Mouse (Mus musculus) CH12.LX (cell line): ENCODE measurements around the gene Inpp4b. TPM values are rescaled to one million over a fixed set of nuclear protein-coding genes. Genes with fewer than 3 reads are reported as not detected.

Source experiments
- DNase-seq: peaks from one replicate; pipeline ENCODE4 v3.0.0-alpha.2; 2013; ENCODE audit errors: extremely low read depth
- H3K27ac ChIP-seq: 2 replicates; pipeline ENCODE4 v1.5.1; 2012; ENCODE audit warnings: low read depth, mild to moderate bottlenecking, control low read depth, moderate library complexity; ENCODE audit not compliant: insufficient read depth
- H3K27me3 ChIP-seq: replicated peaks from 2 replicates; pipeline ENCODE3; 2012; ENCODE audit warnings: inconsistent platforms
- H3K36me3 ChIP-seq, 2 experiments: replicated peaks in 1 of 2; 2 replicates each; pipeline versions ENCODE3 to v1.6.1; 2012; ENCODE audit warnings: inconsistent platforms in 1 of 2, low read length in 1 of 2, mild to moderate bottlenecking in 1 of 2, mixed read lengths in 1 of 2, moderate library complexity in 1 of 2; ENCODE audit not compliant: control insufficient read depth in 1 of 2, insufficient read depth in 1 of 2
- H3K4me1 ChIP-seq, 2 experiments: 2 replicates each; pipeline ENCODE4 v1.6.1; 2012; ENCODE audit warnings: inconsistent platforms in 1 of 2, moderate library complexity in 1 of 2; ENCODE audit not compliant: insufficient read depth in 2 of 2, control insufficient read depth in 1 of 2
- H3K4me2 ChIP-seq: 2 replicates; pipeline ENCODE4 v1.6.1; 2012; ENCODE audit warnings: low read depth, mild to moderate bottlenecking, control low read depth; ENCODE audit not compliant: poor library complexity, insufficient read depth, severe bottlenecking
- H3K4me3 ChIP-seq, 3 experiments: fragments of 150-350 bp in 1 of 3; sonication (generic) in 1 of 3; replicated peaks in 1 of 3; 2 replicates each; pipeline versions ENCODE3 to v1.5.1; 2011 to 2012; ENCODE audit warnings: low read depth in 2 of 3, low read length in 2 of 3, mild to moderate bottlenecking in 2 of 3, moderate library complexity in 2 of 3, control low read depth in 1 of 3, improper control_type of control experiment in 1 of 3, inconsistent platforms in 1 of 3, mixed read lengths in 1 of 3; ENCODE audit not compliant: poor library complexity in 1 of 3
- H3K79me2 ChIP-seq: replicated peaks from 2 replicates; pipeline ENCODE4 v1.6.1; 2012; ENCODE audit warnings: mild to moderate bottlenecking, moderate library complexity; ENCODE audit not compliant: control insufficient read depth, poor library complexity, insufficient read depth, severe bottlenecking; ENCODE audit errors: extremely low read depth
- H3K9ac ChIP-seq: 2 replicates; pipeline ENCODE4 v1.6.1; 2012; ENCODE audit warnings: low read depth, mild to moderate bottlenecking, control low read depth, moderate library complexity; ENCODE audit not compliant: insufficient read depth
- H3K9me3 ChIP-seq: replicated peaks from 2 replicates; pipeline ENCODE3; 2012; ENCODE audit warnings: low read length, inconsistent platforms, mixed read lengths
- CHD1 ChIP-seq: IDR thresholded peaks from 2 replicates; pipeline ENCODE4 v1.6.1; 2012; ENCODE audit warnings: low read depth, low read length, improper control_type of control experiment, inconsistent platforms
- CHD2 ChIP-seq: IDR thresholded peaks from 2 replicates; pipeline ENCODE4 v1.6.1; 2011; ENCODE audit warnings: low read length, improper control_type of control experiment
- CTCF ChIP-seq, 2 experiments: IDR thresholded peaks in 1 of 2; conservative IDR thresholded peaks in 1 of 2; 2 replicates each; pipeline ENCODE4 v1.5.1; 2011 to 2012; ENCODE audit warnings: low read depth in 2 of 2, low read length in 2 of 2, improper control_type of control experiment in 1 of 2, inconsistent platforms in 1 of 2, mild to moderate bottlenecking in 1 of 2, moderate library complexity in 1 of 2
- E2F4 ChIP-seq: IDR thresholded peaks from 2 replicates; pipeline ENCODE4 v1.6.1; 2011; ENCODE audit warnings: low read depth, low read length, improper control_type of control experiment; ENCODE audit not compliant: insufficient replicate concordance
- ELF1 ChIP-seq: IDR thresholded peaks from 2 replicates; pipeline ENCODE4 v1.6.1; 2014; ENCODE audit warnings: low read depth, mild to moderate bottlenecking, inconsistent platforms, low read length, improper control_type of control experiment
- ETS1 ChIP-seq: conservative IDR thresholded peaks from 2 replicates; pipeline ENCODE4 v1.6.1; 2012; ENCODE audit warnings: low read depth, mild to moderate bottlenecking, inconsistent platforms, low read length, improper control_type of control experiment, moderate library complexity
- GABPA ChIP-seq: IDR thresholded peaks from 2 replicates; pipeline ENCODE4 v1.6.1; 2012; ENCODE audit warnings: low read depth, low read length, improper control_type of control experiment, inconsistent platforms; ENCODE audit not compliant: insufficient replicate concordance
- IRF4 ChIP-seq: IDR thresholded peaks from 2 replicates; pipeline ENCODE4 v1.6.1; 2014; ENCODE audit warnings: low read depth, mild to moderate bottlenecking, inconsistent platforms, low read length, improper control_type of control experiment
- KAT2A ChIP-seq: IDR thresholded peaks from 2 replicates; pipeline ENCODE4 v1.6.1; 2012; ENCODE audit warnings: low read length, improper control_type of control experiment, inconsistent platforms; ENCODE audit not compliant: insufficient replicate concordance
- MAZ ChIP-seq: IDR thresholded peaks from 2 replicates; pipeline ENCODE4 v1.6.1; 2012; ENCODE audit warnings: low read depth, mild to moderate bottlenecking, inconsistent platforms, low read length, improper control_type of control experiment, moderate library complexity
- MEF2A ChIP-seq: IDR thresholded peaks from 2 replicates; pipeline ENCODE4 v1.6.1; 2014; ENCODE audit warnings: low read depth, mild to moderate bottlenecking, inconsistent platforms, low read length, improper control_type of control experiment, borderline replicate concordance
- NELFE ChIP-seq: IDR thresholded peaks from 2 replicates; pipeline ENCODE4 v1.6.1; 2011; ENCODE audit warnings: low read depth, low read length, improper control_type of control experiment
- NRF1 ChIP-seq: IDR thresholded peaks from 2 replicates; pipeline ENCODE4 v1.6.1; 2014; ENCODE audit warnings: low read depth, mild to moderate bottlenecking, inconsistent platforms, low read length, improper control_type of control experiment, moderate library complexity
- POLR2AphosphoS2 ChIP-seq: IDR thresholded peaks from 2 replicates; pipeline ENCODE4 v1.6.1; 2011; ENCODE audit warnings: low read depth, low read length, improper control_type of control experiment
- RCOR1 ChIP-seq: conservative IDR thresholded peaks from 2 replicates; pipeline ENCODE4 v1.6.1; 2012; ENCODE audit warnings: low read depth, mild to moderate bottlenecking, inconsistent platforms, low read length, improper control_type of control experiment
- SIN3A ChIP-seq: IDR thresholded peaks from 2 replicates; pipeline ENCODE4 v1.6.1; 2012; ENCODE audit warnings: low read length, improper control_type of control experiment, inconsistent platforms
- UBTF ChIP-seq: IDR thresholded peaks from 2 replicates; pipeline ENCODE4 v1.6.1; 2012; ENCODE audit warnings: low read depth, mild to moderate bottlenecking, inconsistent platforms, low read length, improper control_type of control experiment, moderate library complexity
- USF1 ChIP-seq: IDR thresholded peaks from 2 replicates; pipeline ENCODE4 v1.6.1; 2014; ENCODE audit warnings: low read depth, mild to moderate bottlenecking, inconsistent platforms, low read length, improper control_type of control experiment
- USF2 ChIP-seq: conservative IDR thresholded peaks from 2 replicates; pipeline ENCODE4 v1.6.1; 2011; ENCODE audit warnings: low read depth, low read length, improper control_type of control experiment
- ZC3H11A ChIP-seq: IDR thresholded peaks from 2 replicates; pipeline ENCODE4 v1.6.1; 2012; ENCODE audit warnings: low read depth, mild to moderate bottlenecking, inconsistent platforms, low read length, improper control_type of control experiment
- ZKSCAN1 ChIP-seq: IDR thresholded peaks from 2 replicates; pipeline ENCODE4 v1.6.1; 2012; ENCODE audit warnings: low read depth, inconsistent platforms, low read length, improper control_type of control experiment, borderline replicate concordance
- dilution Hi-C: fragments of 300-500 bp; cut with MboI; formaldehyde crosslinking; loops from 2 replicates; pipeline ENCODE4 v1.14.3; 2020; ENCODE audit warnings: low sequenced_read_pairs; ENCODE audit not compliant: extremely low pct_unique_long_range_greater_than_20kb, extremely low pct_ligation_motif_present
- in situ Hi-C: fragments of 300-500 bp; cut with MboI; formaldehyde crosslinking; loops from 3 replicates; pipeline ENCODE4 v1.14.3; 2019; ENCODE audit warnings: low sequenced_read_pairs, low pct_ligation_motif_present, low pct_unique_long_range_greater_than_20kb, mixed read lengths
- polyA plus RNA-seq: library from polyadenylated mRNA; unstranded; fragments of >175 nt; gene quantifications from 2 replicates; pipeline ENCODE4 v1.2.1, GENCODE M21; 2012; ENCODE audit warnings: low read depth; ENCODE audit not compliant: insufficient read length
- total RNA-seq, 2 experiments: library from RNA; depleted of rRNA; stranded (reverse); fragments of 300-350 nt in 1 of 2; fragments of >200 nt in 1 of 2; gene quantifications; 2 replicates each; pipeline ENCODE4 v1.2.3; 2012 to 2014

Inpp4b gene
- total and polyA plus RNA-seq, 3 experiments: 3.0 to 4.9 (median 3.4) TPM

- Histone ChIP-seq H3K27me3 (no peaks in the 10 kb centered on the region), H3K4me2 (no peak overlapping the region), H3K36me3 (no peaks in the 10 kb centered on the region), H3K9me3 (no peaks in the 10 kb centered on the region), H3K79me2 (no peaks in the 10 kb centered on the region), H3K9ac (no peak overlapping the region), H3K4me1 (peaks cover 3 to 30% of the 10 kb centered on the region in 2 experiments; a peak in 3 of 4 replicates), H3K27ac (no peak overlapping the region), H3K4me3 (no peak overlapping the region)
- dilution Hi-C loops (no loop called here), in situ Hi-C loops (no loop called here)
- DNase-seq: no peak
- TF ChIP-seq ZC3H11A (no peak), CHD1 (no peak), ZKSCAN1 (no peak), E2F4 (no peak), SIN3A (no peak), CHD2 (no peak), NELFE (no peak), CTCF (conservative IDR thresholded peaks at IDR 0.05 in 1 of 2, IDR thresholded peaks at IDR 0.05 in 1 of 2; ENCODE audit: low read depth in 2 of 2, low read length in 2 of 2) (no peak), KAT2A (no peak), MAZ (no peak), UBTF (no peak)
Measured at GRCm38 (mm10) chr8:81861311-81861710, 519.0 kb downstream of the Inpp4b start.

- TF ChIP-seq IRF4 (no peak), USF2 (no peak), ELF1 (no peak), RCOR1 (no peak), CHD2 (no peak), POLR2AphosphoS2 (no peak), GABPA (no peak), NRF1 (no peak), ETS1 (no peak), USF1 (no peak), MAZ (no peak), MEF2A (no peak), CHD1 (no peak)
- Histone ChIP-seq H3K27ac (no peak overlapping the region), H3K36me3 (no peaks in the 10 kb centered on the region), H3K4me2 (no peak overlapping the region), H3K79me2 (no peaks in the 10 kb centered on the region), H3K9me3 (no peaks in the 10 kb centered on the region), H3K27me3 (no peaks in the 10 kb centered on the region), H3K4me1 (peaks cover 3 to 36% of the 10 kb centered on the region in 2 experiments; a peak in 3 of 4 replicates), H3K9ac (no peak overlapping the region), H3K4me3 (no peak overlapping the region)
- in situ Hi-C loops (no loop called here), dilution Hi-C loops (no loop called here)
- DNase-seq: no peak
Measured at GRCm38 (mm10) chr8:81862738-81863137, 520.4 kb downstream of the Inpp4b start.
